Mouse (Mus musculus) kidney, postnatal 10 days (tissue): ENCODE results near the gene Dnm2.
A peak's percentile ranks its signal among the peaks of the same experiment; 100 is the strongest.
"Not testable (repeated sequence)": the region's sequence is repeated elsewhere in the genome, so short reads cannot be mapped to it uniquely, and the experiment has no call there.

Experiments
- DNase-seq: peaks from one replicate; pipeline ENCODE4 v3.0.0; 2021; ENCODE audit warnings: mixed read lengths

The Dnm2 gene

DNA sequence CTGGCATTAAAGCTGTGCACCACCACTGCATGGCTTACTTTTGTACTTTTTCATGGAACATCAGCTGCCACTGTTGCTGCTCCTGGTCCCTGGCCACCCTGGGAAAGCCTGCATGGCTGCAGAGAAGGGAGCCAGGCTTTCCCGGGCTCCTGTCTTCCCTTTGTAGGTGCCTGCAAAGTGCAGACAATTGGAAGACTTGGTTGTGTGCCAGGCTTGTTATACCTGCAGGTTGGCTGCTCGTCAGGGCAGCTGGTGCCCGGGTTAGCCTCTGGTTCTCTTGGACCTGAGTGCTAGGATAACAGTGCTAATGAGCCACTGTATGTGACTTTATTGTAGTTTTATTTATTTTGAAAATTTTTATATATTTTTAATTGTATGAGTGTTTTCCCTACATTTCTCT lies 34.1 kb downstream of the Dnm2 start:
- DNase-seq: no peak

DNA sequence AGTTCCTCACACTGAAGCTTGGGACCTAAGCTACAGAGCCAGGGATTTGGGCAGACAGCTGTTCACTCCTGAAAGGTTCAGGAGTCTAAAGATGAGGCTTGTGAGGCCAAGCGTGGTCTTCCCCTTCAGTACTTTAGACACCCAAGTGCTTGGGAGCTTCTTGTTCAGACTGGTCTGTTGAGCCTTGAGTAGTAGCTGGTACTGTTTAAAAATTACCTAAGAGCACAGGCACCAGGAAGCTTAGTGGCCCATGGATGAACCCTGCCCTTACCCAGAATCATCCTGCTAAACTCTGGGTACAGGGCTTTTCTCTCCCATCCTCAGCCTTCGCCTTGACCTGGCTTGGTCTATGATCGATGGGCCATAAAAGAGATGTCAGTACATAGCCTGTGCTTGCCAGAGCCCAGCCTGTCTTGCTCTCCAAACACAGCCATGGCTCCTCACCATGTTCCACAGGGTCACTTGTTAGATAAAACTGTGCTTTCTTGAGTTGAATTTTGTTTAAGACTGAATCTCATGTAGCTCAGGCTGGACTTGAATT lies 35.8 kb downstream of the Dnm2 start:
- DNase-seq: no peak

DNA sequence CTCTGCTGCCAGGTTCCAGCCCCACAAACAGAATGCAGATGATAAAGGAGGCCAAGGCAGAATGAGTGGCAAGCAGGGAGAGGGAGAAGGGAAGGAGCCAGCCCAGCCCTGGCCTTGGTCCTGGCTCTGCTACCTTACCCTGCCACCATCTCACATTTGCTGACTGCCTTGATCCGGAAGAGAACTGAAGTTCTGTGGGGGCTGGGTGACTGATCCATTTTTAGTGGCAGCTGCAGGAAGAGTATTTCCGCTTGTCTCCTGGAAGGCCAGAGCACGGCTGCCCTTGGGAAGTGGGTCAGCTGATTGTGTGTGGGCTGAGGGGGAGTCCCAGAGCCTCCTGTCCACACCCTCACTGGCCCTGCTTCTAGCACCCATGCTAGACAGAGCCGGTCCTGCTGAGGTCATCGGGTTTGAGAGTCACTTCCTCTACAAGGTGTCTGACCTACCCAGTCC lies 38.5 kb downstream of the Dnm2 start:
- peak; percentile 77 for DNase-seq

DNA sequence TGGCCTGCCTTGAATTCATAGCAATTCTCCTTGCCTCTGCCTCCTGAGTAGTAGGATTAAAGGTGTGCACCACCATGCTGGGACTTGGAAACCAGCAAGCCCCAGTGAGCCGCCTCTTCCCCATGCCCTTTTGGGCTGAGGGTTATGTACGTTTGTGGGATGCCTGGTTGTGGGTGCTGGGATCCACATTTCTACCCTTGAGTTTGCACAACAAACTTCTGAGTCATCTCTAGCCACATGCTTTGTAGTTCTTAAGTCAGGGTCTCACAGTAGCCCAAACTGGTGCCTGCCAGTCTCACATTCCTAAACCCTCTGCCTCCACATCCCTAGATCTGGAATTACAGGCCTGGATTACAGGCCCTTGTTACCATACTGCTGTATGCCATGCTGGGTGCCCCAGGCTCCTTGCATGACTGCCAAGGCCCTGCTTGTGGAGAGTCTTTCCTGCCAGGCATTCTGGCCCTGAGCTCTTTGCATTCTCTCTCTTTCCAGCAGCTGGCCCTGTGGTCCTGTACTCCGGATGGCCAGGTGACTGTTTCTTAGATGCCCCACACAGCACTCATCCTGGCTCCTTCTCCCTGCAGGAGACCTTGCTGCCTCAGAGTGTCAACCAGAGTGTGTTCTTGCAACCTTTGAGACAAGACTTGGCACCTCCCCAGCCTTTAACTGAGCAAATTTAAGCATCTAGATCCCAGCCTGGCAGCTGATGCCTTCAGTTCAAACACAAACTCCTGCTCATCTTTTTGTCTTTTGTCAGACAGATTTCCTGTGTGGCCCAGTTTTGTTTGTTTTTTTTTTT lies 39.3 kb downstream of the Dnm2 start:
- no peak for DNase-seq

DNA sequence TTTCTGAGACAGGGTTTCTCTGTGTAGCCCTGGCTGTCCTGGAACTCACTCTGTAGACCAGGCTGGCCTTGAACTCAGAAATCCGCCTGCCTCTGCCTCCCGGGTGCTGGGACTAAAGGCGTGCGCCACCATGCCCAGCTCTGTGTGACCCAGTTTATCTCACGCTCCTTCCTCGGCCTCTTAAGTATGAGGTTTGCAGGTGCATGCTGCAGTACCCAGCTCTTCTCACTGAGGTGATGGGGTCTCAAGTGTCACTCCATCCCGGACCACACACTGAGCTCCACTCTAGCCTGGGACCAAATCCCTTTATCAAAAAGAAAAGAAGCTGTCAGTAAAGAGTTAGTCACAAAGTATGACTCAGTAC lies 39.8 kb downstream of the Dnm2 start:
- not testable (repeated sequence) for DNase-seq

DNA sequence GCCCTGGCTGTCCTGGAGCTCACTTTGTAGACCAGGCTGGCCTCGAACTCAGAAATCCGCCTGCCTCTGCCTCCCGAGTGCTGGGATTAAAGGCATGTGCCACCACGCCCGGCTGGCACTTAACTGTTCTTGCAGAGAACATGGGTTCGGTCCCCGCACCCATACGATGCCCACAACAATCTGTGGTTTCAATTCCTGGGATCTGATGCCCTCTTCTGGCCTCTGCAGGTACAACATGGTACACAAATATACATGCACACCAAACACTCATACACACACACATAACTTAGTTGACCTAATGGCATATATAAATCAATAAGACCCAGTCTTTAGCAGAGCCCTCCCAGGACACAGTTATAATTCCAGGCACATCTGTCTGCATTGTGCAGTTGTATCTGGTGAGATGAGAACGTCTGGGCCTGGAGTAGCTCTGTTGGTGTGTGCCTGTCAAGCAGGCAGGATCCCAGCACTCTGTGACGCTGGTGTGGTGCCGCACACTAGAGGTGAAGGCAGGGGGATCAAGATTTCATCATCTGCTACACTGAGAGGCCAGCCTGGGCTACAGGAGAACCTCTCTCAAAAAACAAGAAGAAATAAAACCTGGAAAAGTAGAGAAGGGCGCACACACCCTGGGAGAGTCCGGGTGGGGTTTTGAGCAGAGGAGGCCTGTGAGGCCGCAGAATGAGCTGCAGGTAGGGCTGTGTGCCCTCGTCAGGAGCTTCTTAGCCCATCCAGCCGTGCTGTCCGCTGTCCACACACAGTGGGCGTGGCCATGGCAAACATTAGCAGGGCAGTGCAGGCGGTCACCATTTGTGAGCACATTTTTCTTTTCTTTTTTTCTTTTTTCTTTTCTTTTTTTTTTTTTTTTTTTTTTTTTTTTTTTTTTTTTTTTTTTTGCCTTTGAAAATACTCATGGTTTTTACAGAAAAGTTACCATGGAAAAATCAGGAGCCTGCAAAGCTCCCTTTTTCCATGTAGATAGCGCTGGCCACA lies 44.6 kb downstream of the Dnm2 start:
- DNase-seq: peak; percentile 73

DNA sequence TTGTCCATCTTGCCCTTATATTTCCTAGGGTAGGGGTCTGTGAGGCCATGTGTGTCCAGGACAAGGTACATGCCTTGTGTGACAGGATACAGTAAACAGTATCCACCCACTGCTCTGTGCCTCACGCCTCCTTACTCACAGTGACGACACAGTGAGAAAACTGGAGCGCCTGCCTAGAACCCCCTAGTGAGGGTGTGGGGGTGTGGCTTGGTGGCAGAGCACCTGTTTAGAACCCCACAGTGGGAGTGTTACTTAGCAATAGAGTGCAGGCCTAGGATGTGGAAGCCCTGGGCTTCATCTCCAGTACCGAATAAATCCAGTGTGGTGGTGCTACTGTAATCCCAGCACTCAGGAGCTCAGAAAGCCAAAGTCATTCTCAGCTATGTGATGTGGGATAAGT lies 48.2 kb downstream of the Dnm2 start:
- DNase-seq: no peak

DNA sequence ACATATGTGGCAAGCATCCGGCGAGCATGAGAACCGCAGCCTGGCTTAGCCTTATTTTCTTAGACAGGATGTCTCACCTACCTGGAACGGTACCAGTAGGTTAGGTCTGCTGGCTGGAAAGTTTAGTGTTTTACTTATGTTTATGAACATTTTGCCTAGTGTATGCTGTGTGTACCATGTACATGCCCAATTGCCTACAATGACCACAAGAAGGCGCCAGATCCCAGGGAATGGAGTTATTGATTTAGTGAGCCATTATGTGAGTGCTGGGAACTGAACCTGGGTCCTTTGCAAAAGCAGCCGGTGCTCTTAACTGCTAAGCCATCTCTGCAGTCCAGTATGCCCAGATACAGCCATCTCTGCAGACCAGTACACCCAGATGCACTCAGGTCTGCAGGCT lies 53.0 kb downstream of the Dnm2 start:
- no peak for DNase-seq

DNA sequence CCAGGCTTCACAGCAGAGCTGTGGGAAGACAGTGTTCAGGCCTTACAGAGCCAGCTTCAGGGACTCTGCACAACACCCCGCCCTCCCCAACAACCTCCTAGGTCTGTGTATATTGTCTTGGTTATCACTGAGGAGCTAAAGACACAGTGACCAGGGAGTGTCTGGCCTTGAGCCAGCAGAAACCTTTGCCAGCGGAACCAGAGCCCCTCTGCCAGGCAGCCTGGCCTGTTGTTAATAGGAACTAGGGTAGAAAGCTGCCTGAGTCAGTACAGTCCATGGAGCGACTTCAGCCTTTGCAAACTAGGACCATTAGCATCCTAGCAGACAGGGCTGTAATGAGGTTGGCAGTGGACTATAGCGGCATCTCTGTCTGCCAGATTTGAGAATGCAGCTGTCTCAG lies 59.4 kb downstream of the Dnm2 start:
- no peak for DNase-seq

DNA sequence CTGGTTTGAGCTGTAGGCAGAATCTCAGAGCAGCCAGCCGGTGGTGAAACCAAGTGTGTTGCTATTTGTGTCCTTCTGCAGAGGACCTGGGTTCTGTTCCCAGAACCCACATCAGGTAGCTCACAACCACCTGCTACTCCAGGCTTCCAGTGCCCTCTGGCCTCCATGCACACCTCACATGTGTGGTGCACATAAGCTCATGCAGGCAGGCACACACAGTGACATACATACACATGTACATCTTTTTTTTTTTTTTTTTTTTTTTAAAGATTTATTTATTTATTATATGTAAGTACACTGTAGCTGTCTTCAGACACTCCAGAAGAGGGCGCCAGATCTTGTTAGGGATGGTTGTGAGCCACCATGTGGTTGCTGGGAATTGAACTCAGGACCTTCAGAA lies 63.5 kb downstream of the Dnm2 start:
- DNase-seq: not testable (repeated sequence)

DNA sequence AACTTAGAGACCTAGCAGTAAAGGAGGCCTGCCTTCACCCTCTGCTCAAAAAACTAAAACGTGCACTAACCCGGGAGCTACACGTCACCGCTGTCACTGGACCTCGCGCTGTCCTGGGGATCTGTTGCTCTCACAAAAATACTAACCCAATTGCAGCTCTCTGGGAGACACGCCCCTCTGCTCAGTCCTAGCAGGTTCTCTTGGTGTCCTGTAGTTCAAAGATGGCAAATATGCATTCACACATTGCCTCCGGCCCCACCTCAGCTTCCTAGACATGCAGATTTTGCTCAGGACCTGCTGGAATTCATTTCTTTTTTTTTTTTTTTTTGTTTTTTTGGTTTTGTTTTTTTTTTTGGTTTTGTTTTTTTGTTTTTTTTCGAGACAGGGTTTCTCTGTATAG lies 66.0 kb downstream of the Dnm2 start:
- no peak for DNase-seq

DNA sequence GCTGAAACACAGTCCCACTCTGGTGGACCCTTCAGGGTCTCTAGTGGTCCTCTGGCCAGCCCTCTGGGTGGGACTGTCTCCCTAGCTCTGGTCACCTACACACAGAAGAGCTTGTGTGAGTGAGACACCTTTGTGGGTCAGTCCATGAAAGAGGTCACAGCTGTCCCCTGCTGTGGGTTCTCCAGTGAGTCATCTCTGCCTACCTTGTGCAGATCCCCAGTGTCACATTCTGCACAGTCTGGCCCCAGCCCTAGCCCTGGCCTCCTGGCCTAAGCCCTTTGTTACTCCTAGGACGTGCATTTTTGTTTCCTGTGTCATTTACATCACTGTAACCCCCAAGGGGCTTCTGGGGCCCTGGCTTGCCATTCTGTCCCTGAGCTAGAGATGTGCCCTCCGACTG lies 69.2 kb downstream of the Dnm2 start:
- no peak for DNase-seq

DNA sequence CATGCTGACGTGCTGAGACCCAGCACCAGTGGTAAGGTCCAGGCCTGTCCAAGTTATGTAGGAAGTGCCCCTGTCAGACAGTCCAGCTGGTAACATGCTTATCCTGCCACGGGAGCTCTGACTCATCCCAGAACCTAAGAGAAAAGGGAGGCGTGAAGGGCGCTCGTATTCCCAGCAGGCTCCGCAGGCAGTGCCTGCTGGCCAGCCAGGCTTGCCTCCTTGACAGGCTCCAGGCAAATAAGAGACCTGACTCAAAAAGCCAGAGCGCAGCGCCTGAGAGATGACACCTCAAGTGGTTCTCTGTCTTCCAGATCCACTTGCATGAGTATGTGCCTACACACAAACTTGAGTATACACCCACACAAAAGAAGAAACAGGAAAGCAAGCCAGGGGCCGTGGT lies 70.0 kb downstream of the Dnm2 start:
- no peak for DNase-seq

DNA sequence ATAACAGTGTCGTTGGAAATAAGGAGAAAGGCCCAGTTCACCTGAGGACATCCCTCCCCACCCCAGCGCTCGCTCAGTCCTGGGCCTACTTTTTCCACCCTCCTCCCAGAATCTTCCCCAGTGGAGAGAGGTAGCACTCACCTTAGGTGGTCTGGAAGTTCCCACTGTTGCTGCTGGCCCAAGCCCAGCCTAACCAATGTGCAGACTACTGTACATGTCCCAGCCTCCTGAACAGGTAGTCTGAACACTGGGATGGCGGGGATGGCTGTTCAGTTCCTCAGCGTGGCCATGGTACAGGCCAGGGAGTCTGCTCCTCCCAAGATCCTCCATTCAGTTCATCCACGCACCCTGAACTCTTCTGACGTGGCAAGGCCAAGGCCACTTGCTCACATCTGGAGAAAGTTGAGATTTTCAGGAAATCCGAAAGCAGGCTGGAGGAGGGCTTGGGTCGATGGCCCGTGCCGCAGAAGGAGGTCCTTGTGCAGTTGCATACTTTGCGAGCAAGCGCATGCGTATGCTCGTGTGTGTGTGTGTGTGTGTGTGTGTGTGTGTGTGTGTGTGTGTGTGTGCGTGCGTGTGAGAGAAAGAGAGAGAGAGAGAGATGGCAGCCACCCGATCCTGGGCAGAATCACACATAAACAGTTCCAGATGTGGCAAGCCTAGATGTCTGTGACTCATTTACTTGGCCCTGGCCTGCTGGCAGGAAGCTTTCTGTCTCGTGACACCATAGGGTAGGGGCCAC lies 71.8 kb downstream of the Dnm2 start:
- DNase-seq: peak; percentile 27

DNA sequence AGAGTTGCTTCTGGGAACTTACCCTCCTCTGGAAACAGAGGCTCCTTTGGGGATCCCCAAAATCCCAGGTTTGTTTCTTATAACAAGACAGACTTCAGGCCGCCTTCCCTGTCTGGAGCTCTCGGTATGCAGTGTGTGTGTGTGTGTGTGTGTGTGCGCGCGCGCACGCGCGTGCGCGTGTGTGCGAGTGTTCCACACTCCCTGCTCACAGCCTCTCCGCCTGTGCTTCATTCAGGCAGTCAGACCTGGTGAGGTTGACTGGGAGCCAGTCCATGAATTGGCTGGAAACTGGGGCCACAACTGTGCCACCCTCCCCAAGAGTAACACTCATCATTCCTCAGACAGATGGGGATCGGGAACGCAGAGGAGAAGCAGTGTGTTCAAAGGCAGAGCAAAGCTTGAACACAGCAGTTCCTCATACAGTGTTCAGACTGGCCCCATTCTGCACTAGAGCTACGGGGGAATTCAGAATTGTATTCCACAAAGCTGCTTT lies 72.4 kb downstream of the Dnm2 start:
- DNase-seq: no peak

DNA sequence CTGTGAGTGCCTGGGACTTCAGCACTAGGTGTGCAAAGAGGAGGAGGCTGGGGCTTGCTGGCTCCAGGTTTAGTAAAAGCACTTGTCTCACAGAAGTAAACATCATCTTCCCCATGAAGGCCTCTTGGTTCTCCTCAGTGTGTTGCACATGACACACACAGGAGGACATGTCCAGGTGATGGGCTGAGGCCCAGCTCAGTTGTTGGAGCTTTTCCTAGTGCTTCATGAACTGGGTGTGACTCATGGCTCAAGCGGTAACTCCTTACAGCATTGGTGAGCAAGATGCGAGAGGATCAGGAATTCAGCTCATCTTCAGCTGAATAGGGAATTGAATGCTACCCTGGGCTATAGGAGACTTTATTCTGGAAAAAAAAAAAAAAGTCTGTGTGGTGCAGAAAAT lies 73.0 kb downstream of the Dnm2 start:
- DNase-seq: no peak

DNA sequence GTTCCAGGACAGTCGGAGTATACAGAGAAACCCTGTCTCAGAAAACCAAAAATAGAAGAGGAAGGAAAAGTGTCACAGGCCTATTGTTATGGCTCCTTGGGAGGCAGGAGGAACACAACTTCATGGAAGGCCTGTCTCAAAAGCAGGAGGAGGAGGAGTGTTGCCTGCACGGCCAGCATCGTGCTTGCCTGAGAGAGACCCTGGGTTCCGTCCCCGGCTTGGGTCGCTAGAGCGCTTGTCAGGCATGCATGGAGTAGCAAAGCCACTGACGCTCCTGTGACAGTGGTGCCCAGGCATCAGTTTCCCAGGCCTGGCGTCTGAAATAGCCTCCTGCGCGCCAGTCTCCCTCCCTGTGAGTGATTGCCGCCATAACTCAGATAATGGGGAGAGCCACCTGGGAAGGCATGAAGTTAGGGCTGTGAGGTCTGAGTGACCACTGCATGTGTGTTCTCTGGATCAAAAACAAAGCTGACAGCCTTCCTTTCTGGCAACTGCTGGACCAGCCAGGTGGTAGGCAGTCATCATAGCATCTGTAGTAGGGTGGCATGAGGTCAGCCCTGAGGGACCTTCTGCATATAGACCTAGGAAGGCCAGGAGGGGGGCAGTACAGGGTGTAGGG lies 73.7 kb downstream of the Dnm2 start:
- no peak for DNase-seq

DNA sequence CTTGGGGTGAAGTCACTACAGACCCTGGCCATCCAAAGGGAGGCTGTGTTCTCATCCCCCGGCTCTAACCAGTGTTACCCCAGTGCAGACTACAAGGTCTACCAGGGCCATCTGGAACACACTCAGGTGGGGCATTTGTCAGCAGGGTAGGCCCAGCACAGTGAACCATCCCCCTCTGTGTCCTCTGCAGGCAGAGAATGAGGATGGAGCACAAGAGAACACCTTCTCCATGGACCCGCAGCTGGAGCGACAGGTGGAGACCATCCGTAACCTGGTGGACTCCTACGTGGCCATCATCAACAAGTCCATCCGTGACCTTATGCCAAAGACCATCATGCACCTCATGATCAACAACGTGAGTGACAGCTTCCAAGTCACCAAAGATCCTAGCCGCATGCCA lies 78.6 kb downstream of the Dnm2 start:
- DNase-seq: no peak

DNA sequence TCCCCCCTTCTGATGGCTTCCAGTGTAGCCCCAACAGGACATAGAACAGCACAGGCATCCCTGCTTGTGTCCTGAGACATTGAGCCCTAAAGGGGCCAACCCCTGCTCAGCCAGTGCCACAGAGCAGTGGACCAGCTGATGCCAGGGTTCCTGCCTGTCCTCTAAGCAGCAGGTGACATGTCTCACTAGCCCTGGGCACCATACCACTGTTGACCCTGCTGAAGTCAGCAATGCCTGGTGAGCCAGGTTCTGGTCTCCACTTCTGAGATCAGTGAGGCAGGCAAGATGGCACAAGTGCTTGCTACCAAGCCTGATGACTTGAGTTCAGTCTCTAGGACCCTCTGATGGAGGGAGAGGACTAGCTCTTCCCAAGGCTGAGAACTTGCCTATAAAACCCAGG lies 81.1 kb downstream of the Dnm2 start:
- DNase-seq: no peak

DNA sequence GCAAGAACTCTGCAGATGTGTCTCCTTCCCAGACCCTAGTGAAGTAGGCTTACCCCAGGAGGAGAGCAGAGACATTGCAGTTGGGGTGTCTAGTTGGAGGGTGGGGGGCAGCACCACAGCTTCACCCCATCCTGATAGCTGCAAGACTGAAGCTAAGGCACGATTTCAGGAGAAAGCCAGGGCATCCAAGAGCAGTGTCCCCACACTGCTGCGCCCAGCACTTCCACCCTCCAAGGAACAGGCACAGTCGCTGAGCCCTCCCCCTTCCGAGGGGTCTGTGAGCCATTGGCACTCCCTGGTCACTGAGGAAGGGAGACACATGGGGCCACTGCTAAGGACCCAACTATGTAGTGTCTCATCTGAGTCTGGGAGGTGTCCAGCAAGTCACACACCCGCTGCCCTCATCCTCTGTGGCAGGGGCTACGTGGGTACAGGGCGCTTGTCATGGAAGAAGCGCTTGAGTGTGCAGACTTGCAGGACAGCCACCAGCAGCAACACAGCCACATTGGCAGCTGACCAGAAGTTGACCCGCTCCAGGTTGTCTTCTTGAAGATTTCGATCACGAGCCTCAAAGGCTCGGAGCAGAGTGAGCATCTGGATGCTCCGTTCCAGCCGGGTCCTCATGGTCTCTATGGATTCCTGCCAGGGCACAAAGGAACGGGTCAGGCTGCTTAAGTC lies 83.2 kb downstream of the Dnm2 start:
- peak; percentile 27 for DNase-seq

DNA sequence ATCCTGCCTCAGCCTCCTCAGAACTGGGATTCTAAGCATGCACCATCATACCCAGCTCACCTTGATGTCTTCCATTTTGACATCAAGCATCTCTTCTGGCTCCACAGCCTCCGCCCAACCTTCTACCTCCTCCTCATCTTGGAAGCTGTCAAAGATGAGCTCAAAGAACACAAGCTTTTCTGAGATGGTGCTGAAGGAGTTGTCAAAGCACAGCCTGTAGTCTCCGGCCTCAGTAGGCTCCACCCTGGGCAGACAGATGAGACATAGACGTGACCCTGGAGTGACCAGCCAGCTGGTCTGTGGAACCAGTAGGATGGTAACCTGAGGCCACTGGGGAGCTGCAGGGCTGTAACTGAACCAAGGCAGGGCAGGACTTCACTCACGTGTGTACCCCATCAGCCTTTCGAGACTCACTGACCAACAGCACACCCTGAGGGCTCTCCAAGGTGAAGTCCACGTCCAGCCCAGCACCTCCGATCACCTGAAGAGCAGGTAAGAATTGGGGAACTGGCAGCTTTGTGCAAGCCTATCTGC lies 84.2 kb downstream of the Dnm2 start:
- no peak for DNase-seq
